Mouse (Mus musculus) mouse embryonic stem cell (cell line): ENCODE measurements around the gene Zfyve27.

Experiments used
- in situ Hi-C, 2 experiments: fragments of 300-500 bp; cut with MboI; formaldehyde crosslinking; loops; 1 replicate in 1 of 2; 3 replicates in 1 of 2; pipeline ENCODE4 v1.14.3; 2019 to 2020; ENCODE audit warnings: low sequenced_read_pairs in 2 of 2, low pct_unique_long_range_greater_than_20kb in 1 of 2, mixed read lengths in 1 of 2; ENCODE audit not compliant: unreplicated experiment in 1 of 2

The Zfyve27 gene

GRCm38 (mm10) chr19:42163764-42164163 lies at the start of gene Zfyve27:
Gene Zfyve27 (plus strand): TSS chr19:42163951.
- in situ Hi-C loops: loop anchor here in 1 of 2 experiments (5.0 kb wide), 1 partner anchor 121 kb away; no protein-coding TSS in a partner anchor

- in situ Hi-C loops: no loop called here
Observed at GRCm38 (mm10) chr19:42115783-42116335, 47.9 kb upstream of the Zfyve27 start.

- in situ Hi-C loops: no loop called here
Observed at GRCm38 (mm10) chr19:42118142-42118541, 45.6 kb upstream of the Zfyve27 start.

DNA sequence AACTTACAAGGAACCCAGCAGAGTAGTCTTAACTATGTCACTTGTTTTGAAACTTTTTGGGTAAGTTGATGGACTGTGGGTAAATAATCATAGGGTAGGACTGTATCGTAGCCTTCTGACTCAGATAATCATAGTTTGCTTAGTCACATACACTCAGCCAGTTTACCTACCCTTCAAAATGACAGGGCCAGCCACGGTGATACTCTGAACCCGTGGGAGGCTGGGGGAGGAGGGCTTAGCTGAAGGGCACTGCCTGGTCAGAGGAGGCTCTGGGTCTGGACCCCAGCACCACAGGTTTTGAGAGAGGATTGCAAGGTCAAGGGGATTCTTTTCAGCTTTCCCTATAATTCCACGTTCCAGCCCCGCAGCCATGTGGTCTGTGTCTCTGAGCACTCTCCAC lies 45.2 kb upstream of the Zfyve27 start:
- in situ Hi-C loops: no loop called here

GRCm38 (mm10) chr19:42120451-42120850 lies 43.3 kb upstream of the Zfyve27 start:
- in situ Hi-C loops: no loop called here

- in situ Hi-C loops: loop anchor here in 1 of 2 experiments (25.0 kb wide), 1 partner anchor 662 kb away; no protein-coding TSS in a partner anchor
Observed at GRCm38 (mm10) chr19:42124684-42125083, 39.1 kb upstream of the Zfyve27 start.

GRCm38 (mm10) chr19:42125501-42126218 lies 38.1 kb upstream of the Zfyve27 start:
- in situ Hi-C loops: loop anchor here in 1 of 2 experiments (25.0 kb wide), 1 partner anchor 663 kb away; no protein-coding TSS in a partner anchor

DNA sequence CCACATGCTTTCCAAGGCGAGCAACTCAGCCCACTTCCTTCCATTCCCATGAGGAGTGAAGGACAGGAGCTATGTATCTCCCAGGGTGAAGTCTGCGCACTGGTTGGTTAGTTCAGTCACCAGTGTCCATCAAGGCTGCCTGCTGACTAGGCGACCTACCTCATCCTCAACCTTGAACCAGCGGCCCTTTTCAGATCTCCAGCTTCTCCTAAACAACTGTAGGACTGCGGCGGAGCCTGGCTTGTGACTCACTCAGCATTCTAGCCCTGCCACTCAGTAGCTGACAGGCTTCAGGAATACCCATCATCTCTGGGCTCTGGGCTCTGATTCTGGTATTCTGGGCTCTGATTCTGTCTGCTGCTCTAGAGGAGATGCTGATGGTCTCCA lies 37.5 kb upstream of the Zfyve27 start:
- in situ Hi-C loops: loop anchor here in 1 of 2 experiments (25.0 kb wide), 1 partner anchor 664 kb away; no protein-coding TSS in a partner anchor

DNA sequence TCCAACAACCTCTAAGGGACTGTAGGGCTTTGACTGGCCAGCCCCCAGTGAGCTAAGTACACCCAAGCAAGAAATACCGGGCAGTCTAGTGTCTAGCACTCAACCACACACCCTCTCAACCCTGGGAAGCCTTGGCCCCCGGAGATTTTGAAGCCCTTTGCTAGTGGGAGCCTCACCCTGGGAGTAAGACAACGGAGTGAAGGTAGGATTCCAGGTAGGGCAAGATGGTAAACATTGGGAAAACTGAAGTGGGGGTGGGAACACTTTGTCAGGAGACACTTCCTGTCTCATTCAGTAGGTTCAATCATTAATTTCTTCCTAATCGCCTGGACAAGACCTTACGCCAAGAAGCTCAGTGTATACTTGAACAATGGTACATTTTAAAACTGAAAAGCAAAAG lies 36.7 kb upstream of the Zfyve27 start:
- in situ Hi-C loops: loop anchor here in 1 of 2 experiments (25.0 kb wide), 1 partner anchor 665 kb away; no protein-coding TSS in a partner anchor

GRCm38 (mm10) chr19:42128052-42128740 lies 35.6 kb upstream of the Zfyve27 start:
- in situ Hi-C loops: loop anchor here in 1 of 2 experiments (25.0 kb wide), 1 partner anchor 666 kb away; no protein-coding TSS in a partner anchor

- in situ Hi-C loops: loop anchor here in 1 of 2 experiments (25.0 kb wide), 1 partner anchor 667 kb away; no protein-coding TSS in a partner anchor
Observed at GRCm38 (mm10) chr19:42128787-42129508, 34.8 kb upstream of the Zfyve27 start, which contains the start of gene Avpi1. Gene Avpi1 (minus strand): TSS chr19:42129059.

GRCm38 (mm10) chr19:42129509-42130293 lies 34.0 kb upstream of the Zfyve27 start:
- in situ Hi-C loops: loop anchor here in 1 of 2 experiments (25.0 kb wide), 1 partner anchor 667 kb away; no protein-coding TSS in a partner anchor

GRCm38 (mm10) chr19:42130294-42130606 lies 33.5 kb upstream of the Zfyve27 start:
- in situ Hi-C loops: loop anchor here in 1 of 2 experiments (25.0 kb wide), 1 partner anchor 668 kb away; no protein-coding TSS in a partner anchor

- in situ Hi-C loops: loop anchor here in 1 of 2 experiments (25.0 kb wide), 1 partner anchor 669 kb away; no protein-coding TSS in a partner anchor
Observed at GRCm38 (mm10) chr19:42131101-42131500, 32.6 kb upstream of the Zfyve27 start.

DNA sequence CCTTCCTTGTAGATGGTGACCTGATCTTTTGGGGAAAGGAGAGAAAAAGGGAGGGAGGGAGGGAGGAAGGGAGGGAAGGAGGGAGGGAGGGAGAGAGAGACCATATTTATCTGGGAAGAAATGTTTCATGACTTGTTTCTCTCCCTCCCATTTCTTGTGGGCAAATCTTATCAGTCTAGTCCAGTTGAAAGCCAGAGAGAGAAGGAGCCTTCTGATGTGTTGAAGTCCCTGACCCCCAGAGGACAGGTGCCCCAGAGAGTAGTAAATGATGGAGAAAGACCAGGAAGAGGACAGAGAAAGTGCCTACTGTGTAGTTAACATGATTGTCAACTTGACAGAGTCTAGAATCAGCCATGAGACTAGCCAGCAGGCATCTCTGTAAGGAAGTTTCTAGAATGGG lies 28.7 kb upstream of the Zfyve27 start:
- in situ Hi-C loops: loop anchor here in 1 of 2 experiments (25.0 kb wide), 1 partner anchor 673 kb away; no protein-coding TSS in a partner anchor

DNA sequence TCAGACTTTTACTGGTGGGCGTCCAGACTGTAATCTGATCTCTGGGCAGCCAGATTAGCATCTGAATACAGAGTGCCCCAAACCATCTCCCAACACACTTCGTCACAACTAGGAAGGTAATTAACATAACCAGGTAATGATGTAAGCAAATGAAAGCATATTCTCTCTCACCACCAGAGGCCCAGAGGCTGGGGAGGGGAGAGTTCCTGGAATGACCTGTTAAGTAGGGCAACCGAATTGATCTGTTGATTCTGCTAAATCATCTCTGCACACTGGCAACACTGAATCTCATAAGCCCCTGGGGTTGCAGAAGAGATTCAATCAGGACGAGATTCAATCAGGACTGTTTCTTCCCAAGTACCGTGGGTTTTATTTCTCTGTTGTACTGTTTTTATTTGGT lies 27.6 kb upstream of the Zfyve27 start:
- in situ Hi-C loops: loop anchor here in 1 of 2 experiments (25.0 kb wide), 1 partner anchor 674 kb away; no protein-coding TSS in a partner anchor

DNA sequence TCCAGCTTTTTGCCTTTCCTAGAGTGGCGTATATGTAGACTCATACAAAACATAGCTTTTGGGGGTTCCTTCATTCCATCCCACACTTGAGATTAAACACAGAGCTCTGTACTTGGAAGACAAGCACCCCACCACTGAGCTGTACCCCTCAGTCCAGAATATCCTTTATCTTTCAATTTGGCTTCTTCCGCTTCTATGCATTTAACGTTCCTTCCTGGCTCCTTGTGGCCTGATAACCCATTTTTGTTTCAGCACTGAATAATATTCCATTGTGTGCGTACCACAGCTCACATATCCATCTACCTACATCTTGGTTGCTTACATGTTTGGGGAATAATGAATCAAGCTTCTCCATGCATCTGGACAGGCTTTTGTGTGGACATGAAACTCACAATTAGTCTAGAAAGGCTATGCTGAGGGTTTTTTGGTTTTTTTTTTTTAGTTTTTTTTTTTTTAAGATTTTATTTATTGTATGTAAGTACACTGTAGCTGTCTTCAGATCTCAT lies 26.5 kb upstream of the Zfyve27 start:
- in situ Hi-C loops: loop anchor here in 1 of 2 experiments (25.0 kb wide), 1 partner anchor 675 kb away; no protein-coding TSS in a partner anchor
